Mouse (Mus musculus) C2C12 (cell line): ENCODE measurements at regions not wholly inside any gene's neighbourhood (a gene's known extent, or its start where the extent isn't known, plus 50 kb on each side); places are given as distances from the start of the nearest gene placed in this dataset.
A peak's percentile ranks its signal among the peaks of the same experiment; 100 is the strongest.

Source experiments
- H3K27me3 ChIP-seq: one replicate; pipeline ENCODE4 v1.6.1; 2011; ENCODE audit not compliant: control insufficient read depth, insufficient read depth, insufficient read length
- H3K36me3 ChIP-seq: one replicate; pipeline ENCODE4 v1.6.1; 2011; ENCODE audit not compliant: control insufficient read depth, insufficient read depth
- H3K4me3 ChIP-seq: one replicate; pipeline ENCODE4 v1.5.1; 2011; ENCODE audit warnings: mild to moderate bottlenecking, control low read depth; ENCODE audit not compliant: poor library complexity, insufficient read depth, severe bottlenecking
- H3K79me2 ChIP-seq: one replicate; pipeline ENCODE4 v1.6.1; 2011; ENCODE audit not compliant: control insufficient read depth, insufficient read depth
- H3K79me3 ChIP-seq: one replicate; pipeline ENCODE4 v1.6.1; 2011; ENCODE audit warnings: low read depth, control low read depth
- H3ac ChIP-seq: one replicate; pipeline ENCODE3; 2011; ENCODE audit warnings: low read depth; ENCODE audit not compliant: control insufficient read depth, insufficient read length
- CEBPB ChIP-seq: IDR thresholded peaks from one replicate; pipeline ENCODE4 v1.6.1; 2011; ENCODE audit warnings: low read depth, mild to moderate bottlenecking, control low read depth, moderate library complexity
- CTCF ChIP-seq: IDR thresholded peaks from one replicate; pipeline ENCODE4 v1.5.1; 2011; ENCODE audit not compliant: control insufficient read depth, insufficient read depth, insufficient read length
- FOSL1 ChIP-seq: IDR thresholded peaks from one replicate; pipeline ENCODE4 v1.8.0; 2011; ENCODE audit warnings: mild to moderate bottlenecking, low read length; ENCODE audit not compliant: poor library complexity, insufficient read depth, severe bottlenecking
- MAX ChIP-seq: IDR thresholded peaks from one replicate; pipeline ENCODE4 v1.6.1; 2011; ENCODE audit warnings: mild to moderate bottlenecking, control low read depth
- MYOD1 ChIP-seq: IDR thresholded peaks from one replicate; pipeline ENCODE4 v1.6.1; 2011; ENCODE audit warnings: low read depth; ENCODE audit not compliant: control insufficient read depth, insufficient read length
- USF1 ChIP-seq: IDR thresholded peaks from one replicate; pipeline ENCODE4 v1.6.1; 2011; ENCODE audit warnings: low read depth, mild to moderate bottlenecking, control low read depth, moderate library complexity

GRCm38 (mm10) chr16:37442481-37442880 lies 57.7 kb upstream of the Stxbp5l start:
- no peaks in the 10 kb centered on the region for H3K27me3 ChIP-seq
- H3K36me3 ChIP-seq: no peaks in the 10 kb centered on the region
- TF ChIP-seq USF1 (no peak), MYOD1 (no peak), MAX (no peak), CEBPB (no peak), FOSL1 (no peak)
- no peaks in the 10 kb centered on the region for H3K79me2 ChIP-seq
- no peak overlapping the region for H3K4me3 ChIP-seq
- no peaks in the 10 kb centered on the region for H3K79me3 ChIP-seq
- H3ac ChIP-seq: no peak overlapping the region

GRCm38 (mm10) chr16:37440628-37441164 lies 55.9 kb upstream of the Stxbp5l start:
- no peaks in the 10 kb centered on the region for H3K27me3 ChIP-seq
- no peaks in the 10 kb centered on the region for H3K79me3 ChIP-seq
- H3K36me3 ChIP-seq: no peaks in the 10 kb centered on the region
- H3K79me2 ChIP-seq: no peaks in the 10 kb centered on the region
- no peak overlapping the region for H3ac ChIP-seq
- no peak for TF ChIP-seq CEBPB
- no peak for TF ChIP-seq USF1
- TF ChIP-seq CTCF: no peak
- TF ChIP-seq MYOD1: peak; percentile 66
- H3K4me3 ChIP-seq: no peak overlapping the region
